Mouse (Mus musculus): ENCODE measurements around the gene St5.

The St5 gene

DNA sequence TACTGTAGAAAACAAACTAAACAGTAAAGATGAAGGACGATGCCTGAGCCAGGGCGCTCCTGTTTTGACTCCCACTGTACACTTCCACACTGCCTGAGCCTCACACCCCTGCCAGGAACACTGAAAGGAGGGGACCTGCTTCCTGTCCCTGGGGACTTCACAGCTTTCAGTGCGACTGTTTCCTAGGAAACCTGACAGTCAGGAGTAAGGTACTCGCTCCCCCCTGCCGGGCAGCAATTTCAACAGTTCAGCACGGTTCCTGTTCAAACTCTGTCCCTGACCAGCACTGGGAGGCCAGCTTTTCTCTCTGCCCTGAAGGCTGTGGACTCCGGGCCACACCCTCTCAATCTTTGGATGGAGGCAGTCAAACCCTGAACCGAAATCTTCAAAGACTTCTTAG lies 196.3 kb downstream of the St5 start:
- TF ChIP-seq GATA4 (IDR thresholded peaks at IDR 0.05; ENCODE audit: insufficient replicate concordance, low read length) = no peak

GRCm38 (mm10) chr7:109497507-109497906 lies 205.9 kb downstream of the St5 start:
- no peak for TF ChIP-seq GATA4 (IDR thresholded peaks at IDR 0.05; ENCODE audit: insufficient replicate concordance, low read length)

DNA sequence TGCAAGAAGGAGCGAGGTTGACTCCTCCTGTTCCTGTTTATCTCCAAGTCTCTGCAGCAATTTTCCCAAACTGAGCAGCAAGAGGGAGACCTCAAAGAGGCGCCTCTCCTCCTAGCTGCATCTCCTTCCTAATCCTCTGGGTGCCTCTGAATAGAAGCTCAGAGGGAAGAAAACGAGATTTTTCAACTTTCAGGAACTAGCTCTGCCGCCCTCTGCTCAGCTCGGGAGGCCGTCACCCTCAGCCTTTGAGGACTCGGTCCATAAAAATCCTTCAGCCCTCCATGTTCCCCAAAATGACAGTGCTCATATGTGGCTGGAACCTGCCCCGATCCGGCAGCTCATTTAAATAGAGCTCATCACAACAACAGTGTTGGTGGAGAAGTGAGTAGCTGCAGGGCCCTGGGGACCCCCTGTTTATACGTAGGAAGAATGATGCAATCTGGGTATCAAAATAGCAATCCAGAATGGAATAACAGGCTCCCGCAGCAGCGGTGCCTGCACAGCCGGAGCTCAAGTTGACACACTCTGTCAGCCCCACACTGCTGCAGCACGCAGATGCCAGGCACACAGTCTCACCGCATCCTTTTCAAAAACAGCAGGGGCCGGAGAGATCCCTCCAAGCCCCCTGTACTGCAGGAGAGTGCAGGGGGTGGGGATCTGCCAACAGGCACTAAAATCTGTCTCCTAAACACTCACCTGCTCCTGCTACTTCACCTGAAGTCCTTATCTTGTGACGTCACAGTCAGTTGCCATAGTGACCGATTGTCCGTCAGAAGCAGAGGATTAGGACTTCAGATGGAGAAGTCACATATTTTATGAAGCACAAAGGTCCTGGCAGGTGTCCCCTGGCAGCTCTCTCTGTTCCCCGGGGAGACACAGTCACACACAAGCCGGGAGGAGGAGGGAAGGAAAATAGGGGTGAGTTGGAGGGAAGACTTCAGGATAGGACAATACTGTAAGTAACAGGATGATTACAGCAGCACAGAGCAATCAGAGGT lies 209.8 kb downstream of the St5 start:
- no peak for TF ChIP-seq GATA4 (IDR thresholded peaks at IDR 0.05; ENCODE audit: insufficient replicate concordance, low read length)

DNA sequence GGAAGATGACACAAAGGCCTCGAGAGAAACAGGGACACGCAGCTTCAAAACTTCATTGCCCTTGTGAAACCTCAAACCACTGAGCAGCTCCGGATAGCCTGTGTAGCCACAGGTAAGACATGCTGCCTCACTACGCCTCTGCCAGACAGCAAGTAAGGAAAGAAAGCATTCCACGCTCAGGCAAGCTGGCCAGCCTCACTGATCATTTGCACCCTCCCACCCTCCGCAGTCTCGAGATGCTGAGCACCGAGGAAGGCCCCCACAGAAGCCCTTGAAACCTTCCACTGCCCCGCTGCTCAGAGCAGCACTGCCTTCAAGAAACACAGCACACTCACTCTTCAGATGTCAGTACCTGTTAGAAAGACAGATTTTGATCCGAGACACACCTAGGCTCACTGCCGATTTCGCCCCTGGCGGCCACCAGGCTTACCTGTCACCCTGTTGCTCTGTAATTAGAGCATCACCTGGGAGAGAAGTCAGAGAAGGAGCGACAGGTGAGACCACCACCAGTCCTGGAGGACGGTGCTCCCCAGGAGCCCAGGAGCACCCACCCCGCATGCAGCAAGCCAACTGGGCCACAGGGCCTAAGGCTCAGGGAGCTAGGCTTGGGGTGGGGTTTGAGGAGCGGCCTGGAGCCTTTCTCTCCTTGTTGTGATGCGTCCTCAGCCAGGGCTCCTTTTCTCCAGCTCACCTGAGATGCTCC lies 210.6 kb downstream of the St5 start:
- no peak for TF ChIP-seq GATA4 (IDR thresholded peaks at IDR 0.05; ENCODE audit: insufficient replicate concordance, low read length)

DNA sequence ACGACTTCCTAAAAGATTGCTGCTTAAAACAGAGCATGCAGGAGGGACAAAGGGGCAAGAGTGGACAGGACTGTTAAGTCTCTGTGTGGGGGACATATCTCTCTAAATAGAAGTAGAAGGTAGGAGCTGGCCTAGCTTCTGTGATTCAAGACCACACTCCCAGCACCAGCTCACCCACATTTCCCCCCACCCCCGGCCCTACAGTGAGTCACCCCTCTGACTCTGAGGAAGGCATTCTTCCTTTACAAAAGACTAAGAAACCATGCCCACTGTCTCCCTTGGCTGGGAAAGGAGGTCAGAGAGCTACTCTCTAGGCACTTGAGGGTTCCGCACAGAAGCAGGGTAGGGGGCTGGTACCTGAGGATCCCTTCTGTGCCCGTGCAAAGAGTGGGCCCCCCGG lies 219.2 kb downstream of the St5 start:
- no peak for TF ChIP-seq GATA4 (IDR thresholded peaks at IDR 0.05; ENCODE audit: insufficient replicate concordance, low read length)

DNA sequence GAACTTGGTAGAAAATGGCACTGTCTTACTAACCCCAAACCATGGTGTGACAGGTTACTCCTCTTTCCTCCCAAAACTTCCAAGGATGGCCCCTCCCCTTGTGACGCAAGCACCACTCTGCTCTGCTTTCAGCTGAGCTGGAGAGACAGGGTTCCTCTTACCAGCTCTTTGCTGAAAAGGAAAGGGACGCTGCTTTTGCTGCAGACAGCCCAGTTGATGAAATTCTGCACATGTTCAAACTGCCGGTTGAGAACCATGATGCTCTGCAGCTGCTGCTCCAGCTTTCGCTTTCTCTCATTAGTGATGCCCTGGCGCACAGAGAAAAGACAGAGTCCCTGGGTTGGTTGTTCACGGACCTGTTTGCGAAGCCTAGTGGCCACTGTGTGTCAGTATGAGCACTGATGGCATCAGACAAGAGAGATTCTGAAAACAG lies 222.6 kb downstream of the St5 start:
- TF ChIP-seq GATA4 (IDR thresholded peaks at IDR 0.05; ENCODE audit: insufficient replicate concordance, low read length) = no peak

GRCm38 (mm10) chr7:109477926-109478325 lies 225.5 kb downstream of the St5 start:
- TF ChIP-seq GATA4 (IDR thresholded peaks at IDR 0.05; ENCODE audit: insufficient replicate concordance, low read length) = no peak
